Mouse (Mus musculus): ENCODE results near the gene Scgb1b30. TPM values are rescaled to one million over a fixed set of nuclear protein-coding genes. Genes with fewer than 3 reads are reported as not detected.

Scgb1b30 gene
- total RNA-seq, 2 experiments from 2014 or later, result not detected

Other genes with a start within 250 kb of the Scgb1b30 start
- not detected for gene Scgb2b26, start 150.4 kb upstream of the Scgb1b30 start, total RNA-seq (2021)
- not detected for gene Scgb2b27, start 81.5 kb upstream of the Scgb1b30 start, total RNA-seq (2021)
- gene Scgb1b27, start 73.9 kb upstream of the Scgb1b30 start, total RNA-seq (2021), result not detected
- gene Wtip, start 37.8 kb downstream of the Scgb1b30 start, total RNA-seq (2021), result 10 to 100 TPM; 24.6 to 29.1 TPM
- gene Uba2, start 74.2 kb downstream of the Scgb1b30 start, total RNA-seq (2021), result 10 to 100 TPM; 74.8 to 76.1 TPM
- gene Pdcd2l, start 101.2 kb downstream of the Scgb1b30 start, total RNA-seq (2021), result 10 to 100 TPM; 21.8 to 23.9 TPM
- gene Gpi1, start 134.9 kb downstream of the Scgb1b30 start, total RNA-seq (2021), result 100 to 1,000 TPM; 373 to 429 TPM
- gene Gm6096, start 155.6 kb downstream of the Scgb1b30 start, total RNA-seq (2021), result not detected
- 10 to 100 TPM; 57.4 to 79.6 TPM for gene 4931406P16Rik, start 218.1 kb downstream of the Scgb1b30 start, total RNA-seq (2021)